Mouse (Mus musculus) testis, adult 2 months (tissue): ENCODE measurements at regions not wholly inside any gene's neighbourhood (a gene's known extent, or its start where the extent isn't known, plus 50 kb on each side); places are given as distances from the start of the nearest gene placed in this dataset.

Experiments
- CTCF ChIP-seq: fragments of 200-500 bp; IDR thresholded peaks from 2 replicates; pipeline ENCODE4 v1.5.1; 2012; ENCODE audit warnings: low read depth, mild to moderate bottlenecking, inconsistent platforms, low read length, moderate library complexity; ENCODE audit not compliant: control insufficient read depth, insufficient read depth, insufficient replicate concordance
- POLR2A ChIP-seq: fragments of 200-500 bp; IDR thresholded peaks from 2 replicates; pipeline ENCODE4 v1.6.1; 2012; ENCODE audit warnings: low read depth, mild to moderate bottlenecking, inconsistent platforms, low read length, moderate library complexity; ENCODE audit not compliant: control insufficient read depth

DNA sequence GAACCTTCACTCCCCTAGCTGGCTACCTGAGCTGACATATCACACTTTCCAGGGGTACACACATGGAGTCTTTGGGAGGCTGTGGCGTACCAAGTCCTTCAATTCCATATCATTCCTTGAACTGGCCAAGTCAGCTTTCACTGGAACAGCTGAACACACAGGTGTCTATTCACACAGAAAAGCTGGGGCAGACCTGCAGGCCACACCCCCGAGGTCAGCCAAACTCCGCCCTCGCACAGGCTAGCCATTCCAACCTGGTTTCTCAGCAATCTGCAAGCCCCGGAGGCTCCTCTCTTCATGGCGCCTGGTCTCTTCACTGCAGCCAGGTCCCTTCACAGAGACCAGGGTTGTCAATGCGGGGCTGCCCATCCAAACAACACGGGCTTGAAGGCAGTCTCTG is 160.5 kb downstream of the Rybp start:
- TF ChIP-seq POLR2A (no peak), CTCF (no peak)
